Mouse (Mus musculus): ENCODE measurements around the gene Adam15. TPM values are rescaled to one million over a fixed set of nuclear protein-coding genes. Genes with fewer than 3 reads are reported as not detected.

Gene Adam15
- polyA plus RNA-seq, 1 experiment from 2014 or later = 36.4 TPM

GRCm38 (mm10) chr3:89295685-89296230 lies 54.0 kb downstream of the Adam15 start:
- WGBS = 83% methylated on average over 8 of the region's 8 CpGs
- no peak overlapping the region for H3K4me3 ChIP-seq
- no peak for DNase-seq (ENCODE audit: low spot score)

GRCm38 (mm10) chr3:89294195-89294594 lies 55.6 kb downstream of the Adam15 start:
- Histone ChIP-seq H3K9me3 (no peaks in the 10 kb centered on the region), H3K36me3 (no peaks in the 10 kb centered on the region), H3K4me1 (replicated peaks) (peaks cover 2% of the 10 kb centered on the region; the same call in 1 of the 2 replicates), H3K27ac (no peak overlapping the region), H3K27me3 (ENCODE audit: insufficient read depth, poor library complexity, severe bottlenecking) (peaks cover 9% of the 10 kb centered on the region), H3K4me3 (no peak overlapping the region)
- WGBS = 88% methylated on average over 5 of the region's 5 CpGs
- no peak for DNase-seq (ENCODE audit: low spot score)

More at GRCm38 (mm10) chr3:89295685-89296230, 54.0 kb downstream of the Adam15 start:
- Histone ChIP-seq H3K9me3 (no peaks in the 10 kb centered on the region), H3K4me1 (replicated peaks) (peaks cover 10% of the 10 kb centered on the region), H3K27me3 (ENCODE audit: insufficient read depth, poor library complexity, severe bottlenecking) (peaks cover 20% of the 10 kb centered on the region), H3K27ac (no peak overlapping the region), H3K36me3 (no peaks in the 10 kb centered on the region)

GRCm38 (mm10) chr3:89293247-89293918 lies 56.4 kb downstream of the Adam15 start:
- DNase-seq (ENCODE audit: low spot score) = no peak
- Histone ChIP-seq H3K9me3 (no peaks in the 10 kb centered on the region), H3K4me1 (replicated peaks) (peaks cover 9% of the 10 kb centered on the region), H3K4me3 (no peak overlapping the region), H3K27ac (no peak overlapping the region), H3K36me3 (no peaks in the 10 kb centered on the region), H3K27me3 (ENCODE audit: insufficient read depth, poor library complexity, severe bottlenecking) (peaks cover under 1% of the 10 kb centered on the region; the same call in 1 of the 2 replicates)
- WGBS = 92% methylated on average over 11 of the region's 11 CpGs

GRCm38 (mm10) chr3:89292303-89292702 lies 57.5 kb downstream of the Adam15 start:
- no peaks in the 10 kb centered on the region for H3K27me3 ChIP-seq (ENCODE audit: insufficient read depth, poor library complexity, severe bottlenecking)
- no peaks in the 10 kb centered on the region for H3K9me3 ChIP-seq
- no peak overlapping the region for H3K27ac ChIP-seq
- H3K4me3 ChIP-seq = no peak overlapping the region
- no peak for DNase-seq (ENCODE audit: low spot score)
- WGBS = 80% methylated on average over 5 of the region's 5 CpGs
- H3K4me1 ChIP-seq (replicated peaks) = peaks cover 11% of the 10 kb centered on the region
- no peaks in the 10 kb centered on the region for H3K36me3 ChIP-seq

- no peak for DNase-seq (ENCODE audit: low spot score)
- Histone ChIP-seq H3K27ac (no peak overlapping the region), H3K4me1 (replicated peaks) (peaks cover 11% of the 10 kb centered on the region), H3K27me3 (ENCODE audit: insufficient read depth, poor library complexity, severe bottlenecking) (no peaks in the 10 kb centered on the region), H3K9me3 (no peaks in the 10 kb centered on the region), H3K4me3 (no peak overlapping the region), H3K36me3 (no peaks in the 10 kb centered on the region)
- 80% methylated on average over 10 of the region's 10 CpGs for WGBS
These were observed 57.9 kb downstream of the Adam15 start for GRCm38 (mm10) chr3:89291874-89292273.

Other genes starting within 250 kb of the Adam15 start
- 0.09 TPM in 1 of 2 replicates, not detected in the other for gene Gm43738, start 248.9 kb downstream of the Adam15 start, polyA plus RNA-seq (2016; fragmentation: Nextera tagmentation; extraction: Ambion mirVana)
- gene Fdps, start 248.0 kb downstream of the Adam15 start, polyA plus RNA-seq (2016; fragmentation: Nextera tagmentation; extraction: Ambion mirVana) = 383 and 460 TPM in 2 replicates
- 4.4 and 6.0 TPM in 2 replicates for gene Pklr, start 213.9 kb downstream of the Adam15 start, polyA plus RNA-seq (2016; fragmentation: Nextera tagmentation; extraction: Ambion mirVana)
- 7.3 and 9.1 TPM in 2 replicates for gene Hcn3, start 189.8 kb downstream of the Adam15 start, polyA plus RNA-seq (2016; fragmentation: Nextera tagmentation; extraction: Ambion mirVana)
- 34.8 and 35.3 TPM in 2 replicates for gene Clk2, start 185.2 kb downstream of the Adam15 start, polyA plus RNA-seq (2016; fragmentation: Nextera tagmentation; extraction: Ambion mirVana)
- 98.9 and 116 TPM in 2 replicates for gene Scamp3, start 172.5 kb downstream of the Adam15 start, polyA plus RNA-seq (2016; fragmentation: Nextera tagmentation; extraction: Ambion mirVana)
- 30.2 and 38.7 TPM in 2 replicates for gene Fam189b, start 166.9 kb downstream of the Adam15 start, polyA plus RNA-seq (2016; fragmentation: Nextera tagmentation; extraction: Ambion mirVana)
- 41.0 and 50.0 TPM in 2 replicates for gene Gba, start 147.1 kb downstream of the Adam15 start, polyA plus RNA-seq (2016; fragmentation: Nextera tagmentation; extraction: Ambion mirVana)
- gene Thbs3, start 134.8 kb downstream of the Adam15 start, polyA plus RNA-seq (2016; fragmentation: Nextera tagmentation; extraction: Ambion mirVana) = 65.5 and 74.7 TPM in 2 replicates
- gene Mtx1, start 122.9 kb downstream of the Adam15 start, polyA plus RNA-seq (2016; fragmentation: Nextera tagmentation; extraction: Ambion mirVana) = 228 and 232 TPM in 2 replicates
- gene Muc1, start 120.9 kb downstream of the Adam15 start, polyA plus RNA-seq (2016; fragmentation: Nextera tagmentation; extraction: Ambion mirVana) = 1.1 and 1.8 TPM in 2 replicates
- gene Krtcap2, start 104.0 kb downstream of the Adam15 start, polyA plus RNA-seq (2016; fragmentation: Nextera tagmentation; extraction: Ambion mirVana) = 276 and 282 TPM in 2 replicates
- gene Trim46, start 103.7 kb downstream of the Adam15 start, polyA plus RNA-seq (2016; fragmentation: Nextera tagmentation; extraction: Ambion mirVana) = 5.2 and 11.6 TPM in 2 replicates
- gene Dpm3, start 90.6 kb downstream of the Adam15 start, polyA plus RNA-seq (2016; fragmentation: Nextera tagmentation; extraction: Ambion mirVana) = 97.0 and 99.4 TPM in 2 replicates
- 34.4 and 36.8 TPM in 2 replicates for gene Slc50a1, start 79.4 kb downstream of the Adam15 start, polyA plus RNA-seq (2016; fragmentation: Nextera tagmentation; extraction: Ambion mirVana)
- 16.5 and 17.7 TPM in 2 replicates for gene Efna1, start 68.9 kb downstream of the Adam15 start, polyA plus RNA-seq (2016; fragmentation: Nextera tagmentation; extraction: Ambion mirVana)
- 5.9 and 10.7 TPM in 2 replicates for gene Efna3, start 27.0 kb downstream of the Adam15 start, polyA plus RNA-seq (2016; fragmentation: Nextera tagmentation; extraction: Ambion mirVana)
- 22.4 and 23.2 TPM in 2 replicates for gene Efna4, start 12.0 kb downstream of the Adam15 start, polyA plus RNA-seq (2016; fragmentation: Nextera tagmentation; extraction: Ambion mirVana)
- gene Dcst2, start 12.0 kb upstream of the Adam15 start, polyA plus RNA-seq (2016; fragmentation: Nextera tagmentation; extraction: Ambion mirVana) = 0.34 TPM in 1 of 2 replicates, not detected in the other
- 0.09 and 0.33 TPM in 2 replicates for gene Dcst1, start 15.3 kb upstream of the Adam15 start, polyA plus RNA-seq (2016; fragmentation: Nextera tagmentation; extraction: Ambion mirVana)
- gene Zbtb7b, start 44.8 kb upstream of the Adam15 start, polyA plus RNA-seq (2016; fragmentation: Nextera tagmentation; extraction: Ambion mirVana) = 0.47 and 0.73 TPM in 2 replicates
- 1.7 TPM in 1 of 2 replicates, not detected in the other for gene Lenep, start 52.8 kb upstream of the Adam15 start, polyA plus RNA-seq (2016; fragmentation: Nextera tagmentation; extraction: Ambion mirVana)
- 28.3 and 31.9 TPM in 2 replicates for gene Flad1, start 61.9 kb upstream of the Adam15 start, polyA plus RNA-seq (2016; fragmentation: Nextera tagmentation; extraction: Ambion mirVana)
- 535 and 648 TPM in 2 replicates for gene Cks1b, start 68.4 kb upstream of the Adam15 start, polyA plus RNA-seq (2016; fragmentation: Nextera tagmentation; extraction: Ambion mirVana)
- 58.3 and 68.1 TPM in 2 replicates for gene Shc1, start 68.4 kb upstream of the Adam15 start, polyA plus RNA-seq (2016; fragmentation: Nextera tagmentation; extraction: Ambion mirVana)
- gene Pygo2, start 80.2 kb upstream of the Adam15 start, polyA plus RNA-seq (2016; fragmentation: Nextera tagmentation; extraction: Ambion mirVana) = 46.0 and 50.4 TPM in 2 replicates
- 21.1 and 21.6 TPM in 2 replicates for gene Pbxip1, start 86.7 kb upstream of the Adam15 start, polyA plus RNA-seq (2016; fragmentation: Nextera tagmentation; extraction: Ambion mirVana)
- 71.4 and 87.8 TPM in 2 replicates for gene Pmvk, start 104.5 kb upstream of the Adam15 start, polyA plus RNA-seq (2016; fragmentation: Nextera tagmentation; extraction: Ambion mirVana)
- 1.2 TPM in 2 replicates for gene Kcnn3, start 170.2 kb upstream of the Adam15 start, polyA plus RNA-seq (2016; fragmentation: Nextera tagmentation; extraction: Ambion mirVana)

Data from hindbrain, embryonic 10.5 days (tissue).